Mouse (Mus musculus): ENCODE data around the gene Slc29a3. TPM values are rescaled to one million over a fixed set of nuclear protein-coding genes. Genes with fewer than 3 reads are reported as not detected.

Slc29a3 gene
- polyA plus RNA-seq (2021; fragmentation: Nextera tagmentation): 7.2 and 7.3 TPM in 2 replicates
- long read RNA-seq, experiment 1, full-length matches to known transcripts: 13 of 20 reads
- long read RNA-seq, experiment 1, partial matches to known transcripts: 0 of 20 reads
- long read RNA-seq, experiment 1, other reads (novel, unspliced or antisense): 7 of 20 reads
- long read RNA-seq, experiment 2, full-length matches to known transcripts: 2 of 6 reads
- long read RNA-seq, experiment 2, partial matches to known transcripts: 1 of 6 reads
- long read RNA-seq, experiment 2, other reads (novel, unspliced or antisense): 3 of 6 reads

DNA sequence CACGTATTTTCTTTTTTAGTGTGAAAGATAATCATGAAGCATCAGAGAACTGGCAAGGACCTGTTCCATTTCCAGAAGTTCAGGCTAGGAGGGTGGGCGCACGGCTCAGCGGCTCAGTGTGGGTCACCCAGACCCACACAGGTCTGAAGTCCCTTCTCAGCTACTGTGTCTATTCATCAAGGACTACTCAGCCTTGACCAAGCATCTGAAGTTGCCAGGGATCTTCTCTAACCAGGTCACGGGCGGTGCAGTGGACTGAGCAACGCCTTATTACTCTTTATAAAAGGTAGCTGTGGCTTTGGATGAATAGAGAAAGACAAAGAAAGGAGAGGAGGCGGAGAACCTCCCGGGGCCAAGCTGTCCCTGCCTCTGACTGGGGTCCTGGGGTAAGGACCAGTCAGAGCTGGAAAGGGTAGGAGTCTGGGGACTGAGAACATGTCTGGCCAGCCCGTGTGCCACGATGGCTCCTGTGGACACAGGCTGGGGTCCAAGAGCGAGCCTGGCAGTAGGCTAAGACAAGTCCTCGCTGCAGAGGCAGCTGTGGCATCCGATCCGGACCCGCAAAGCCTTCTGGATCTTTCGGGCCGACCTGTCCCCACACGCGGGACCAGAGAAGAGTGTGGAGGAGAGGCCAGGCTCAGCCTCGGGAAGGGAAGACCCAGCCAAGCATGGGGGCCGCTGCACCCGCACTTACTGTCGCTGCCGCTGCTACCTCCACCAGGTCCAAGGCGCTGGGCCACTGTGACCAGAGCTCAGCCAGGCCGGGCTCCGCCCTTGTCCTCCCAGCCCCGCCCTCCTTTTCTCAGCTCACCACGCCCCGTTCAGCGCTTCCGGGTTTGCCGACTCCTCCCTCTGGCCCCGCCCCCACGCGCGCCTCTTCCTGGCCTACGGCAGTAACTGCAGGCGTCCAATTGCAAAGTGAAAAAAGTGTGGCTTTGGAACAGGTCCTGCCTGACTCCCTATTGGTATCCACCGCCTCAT, at the start of gene Slc29a3:
Gene Slc29a3 (minus strand): TSS at position 755 of the 981 bp plus-strand sequence.

DNA sequence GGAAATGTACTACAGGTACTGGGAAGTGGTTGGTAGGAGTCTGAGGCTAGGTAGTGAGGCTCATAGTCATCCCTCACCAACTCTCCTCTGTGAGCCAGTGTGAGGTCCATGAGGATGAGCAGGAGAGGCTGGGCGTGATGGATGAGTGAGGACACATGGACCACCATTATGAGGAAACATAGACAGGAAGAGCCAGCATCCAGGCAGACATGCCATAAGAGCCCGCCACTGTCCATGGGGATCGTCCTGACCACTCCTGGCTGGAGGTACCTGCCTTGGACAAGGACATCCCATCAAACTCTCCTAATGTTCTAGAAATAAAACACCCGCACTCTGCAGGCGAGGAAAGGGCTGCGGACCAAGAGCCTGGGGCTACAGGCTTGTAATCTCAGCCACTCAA, 56.2 kb downstream of the Slc29a3 start, which contains the start of gene Cdh23:
Gene Cdh23 (minus strand): TSS at position 101 of the 400 bp plus-strand sequence.

Other genes starting within 250 kb of the Slc29a3 start
- 0.59 and 1.2 TPM in 2 replicates for gene Cdh23, start 56.3 kb downstream of the Slc29a3 start, polyA plus RNA-seq (2021; fragmentation: Nextera tagmentation)
- 1.7 and 5.8 TPM in 2 replicates for gene Unc5b, start 78.8 kb upstream of the Slc29a3 start, polyA plus RNA-seq (2021; fragmentation: Nextera tagmentation)

Data from left cerebral cortex, adult 6 months (tissue).